ENCODE assay signal across 22 mouse cellular contexts in the genomic region with DNA sequence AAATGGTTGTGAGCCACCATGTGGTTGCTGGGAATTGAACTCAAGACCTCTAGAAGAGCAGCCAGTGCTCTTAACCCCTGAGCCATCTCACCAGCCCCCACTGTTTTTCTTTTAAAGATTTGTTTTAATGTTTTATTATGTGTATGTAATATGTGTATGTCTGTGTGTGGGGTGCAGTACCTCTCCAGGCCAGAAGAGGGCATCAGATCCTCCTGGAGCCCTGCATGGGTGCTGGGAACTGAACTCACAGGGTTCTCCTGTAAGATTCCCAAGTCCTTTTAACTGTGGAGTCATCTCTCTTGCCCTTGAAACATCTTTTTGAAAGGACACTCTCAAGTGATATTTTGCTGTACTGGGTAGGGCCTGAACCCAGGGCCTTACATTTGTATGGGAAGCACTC. TPM values are rescaled to one million over a fixed set of nuclear protein-coding genes. Genes with fewer than 3 reads are reported as not detected.
DNase-seq lines count a peak whose midpoint lies in the region; ATAC-seq and TF ChIP-seq lines count a peak whose summit lies in the region.
"Had no signal": no experiment of that assay in that cellular context is flagged by ENCODE, and none has a peak within 500 bp of the region (broad histone marks: within the 10 kb centered on the region; RNA-seq: fewer than 3 reads in every experiment).

No protein-coding gene starts in this region.

- H3K27ac ChIP-seq in heart, embryonic 13.5 days (replicated peaks), result peak overlapping the region; percentile 75; the same call in 1 of the 2 replicates
- no peak overlapping the region for H3K27ac ChIP-seq in lung, embryonic 14.5 days (ENCODE audit: low read depth)
- no peak overlapping the region for H3K27ac ChIP-seq in stomach, postnatal 0 days (replicated peaks)
- H3K27ac ChIP-seq: hindbrain, embryonic 15.5 days; limb, embryonic 15.5 days; midbrain, embryonic 15.5 days had no signal

- no peaks in the 10 kb centered on the region for H3K36me3 ChIP-seq in heart, embryonic 13.5 days
- H3K36me3 ChIP-seq in lung, embryonic 14.5 days (ENCODE audit: insufficient read depth), result no peaks in the 10 kb centered on the region
- H3K36me3 ChIP-seq in stomach, postnatal 0 days (ENCODE audit: control insufficient read depth, insufficient read depth, low read length), result no peaks in the 10 kb centered on the region
- H3K36me3 ChIP-seq: G1E; heart, embryonic 10.5 days; hindbrain, embryonic 15.5 days; limb, embryonic 15.5 days; lung, embryonic 15.5 days; midbrain, embryonic 15.5 days had no signal

- peaks cover 4% of the 10 kb centered on the region; the same call in 1 of the 2 replicates for H3K9me3 ChIP-seq in heart, embryonic 13.5 days
- H3K9me3 ChIP-seq in lung, embryonic 14.5 days (ENCODE audit: low read depth, low read length), result no peaks in the 10 kb centered on the region
- H3K9me3 ChIP-seq in stomach, postnatal 0 days (ENCODE audit: control insufficient read depth, low read length), result no peaks in the 10 kb centered on the region
- H3K9me3 ChIP-seq: G1E; heart, embryonic 10.5 days; hindbrain, embryonic 15.5 days; limb, embryonic 15.5 days; midbrain, embryonic 15.5 days had no signal

- peak; percentile 40; the same call in 1 of the 2 replicates for TF ChIP-seq CTCF in lung, embryonic 14.5 days (IDR thresholded peaks at IDR 0.05; ENCODE audit: low read depth)
- TF ChIP-seq CTCF in stomach, postnatal 0 days (IDR thresholded peaks at IDR 0.05; ENCODE audit: low read depth), result peak; percentile 43

- intact Hi-C loops in heart, postnatal 25 days (cut with DNase I), result no loop called here

- H3K4me1 ChIP-seq in heart, embryonic 13.5 days, result peaks cover 28% of the 10 kb centered on the region
- peaks cover 5% of the 10 kb centered on the region; the same call in 1 of the 2 replicates for H3K4me1 ChIP-seq in lung, embryonic 14.5 days (ENCODE audit: insufficient read depth)
- H3K4me1 ChIP-seq in stomach, postnatal 0 days (replicated peaks; ENCODE audit: control insufficient read depth, insufficient read depth), result no peaks in the 10 kb centered on the region

- no peak for DNase-seq in heart, postnatal 25 days (ENCODE audit: low spot score)
- no peak for DNase-seq in lung, embryonic 14.5 days
- no peak for DNase-seq in lung, postnatal 25 days (ENCODE audit: low spot score)
- peak; percentile 70 for DNase-seq in ES-CJ7 (ENCODE audit: low read depth, low spot score)
- no peak for DNase-seq in stomach, postnatal 0 days (ENCODE audit: low spot score)
- DNase-seq in adrenal gland, adult 18-20 months (ENCODE audit: low spot score in 2 of 2), result no peak
- DNase-seq: adrenal gland, postnatal 14 days; cerebellum, adult 8-10 months; gastrocnemius, postnatal 25 days; heart, postnatal 14 days; kidney, adult 2 months; kidney, postnatal 36 days; right cerebral cortex, adult 18-20 months; thymus, postnatal 14 days had no signal

- TF ChIP-seq EP300 in stomach, postnatal 0 days (optimal IDR thresholded peaks at IDR 0.05), result no peak

- H3K4me2 ChIP-seq in heart, embryonic 13.5 days, result no peak overlapping the region
- H3K4me2 ChIP-seq in lung, embryonic 14.5 days, result no peak overlapping the region
- no peak overlapping the region for H3K4me2 ChIP-seq in stomach, postnatal 0 days (replicated peaks; ENCODE audit: low read depth)
- H3K4me2 ChIP-seq: hindbrain, embryonic 15.5 days; limb, embryonic 15.5 days; lung, embryonic 15.5 days; midbrain, embryonic 15.5 days had no signal

- H3K27me3 ChIP-seq in heart, embryonic 13.5 days (replicated peaks), result no peaks in the 10 kb centered on the region
- H3K27me3 ChIP-seq in lung, embryonic 14.5 days (ENCODE audit: insufficient read depth, low read length), result no peaks in the 10 kb centered on the region
- H3K27me3 ChIP-seq in stomach, postnatal 0 days (ENCODE audit: control insufficient read depth, insufficient read depth, low read length), result no peaks in the 10 kb centered on the region
- H3K27me3 ChIP-seq: hindbrain, embryonic 15.5 days; limb, embryonic 15.5 days had no signal

- ATAC-seq in heart, embryonic 13.5 days (ENCODE audit: extremely low read depth, insufficient number of reproducible peaks, low FRiP score, low TSS enrichment), result no peak
- ATAC-seq in lung, embryonic 14.5 days (ENCODE audit: insufficient read depth), result no peak
- no peak for ATAC-seq in stomach, postnatal 0 days (ENCODE audit: low FRiP score, low TSS enrichment)
- ATAC-seq: midbrain, embryonic 15.5 days had no signal

- no peak overlapping the region for H3K4me3 ChIP-seq in heart, embryonic 13.5 days
- H3K4me3 ChIP-seq in lung, embryonic 14.5 days (ENCODE audit: low read depth, low read length), result no peak overlapping the region
- H3K4me3 ChIP-seq in stomach, postnatal 0 days (ENCODE audit: low read depth, low read length), result no peak overlapping the region
- H3K4me3 ChIP-seq: heart, embryonic 10.5 days; hindbrain, embryonic 15.5 days; limb, embryonic 15.5 days; lung, embryonic 15.5 days; midbrain, embryonic 15.5 days had no signal

- H3K9ac ChIP-seq in heart, embryonic 13.5 days, result no peak overlapping the region
- no peak overlapping the region for H3K9ac ChIP-seq in lung, embryonic 14.5 days
- no peak overlapping the region for H3K9ac ChIP-seq in stomach, postnatal 0 days (ENCODE audit: low read length)
- H3K9ac ChIP-seq: hindbrain, embryonic 15.5 days; limb, embryonic 15.5 days; lung, embryonic 15.5 days; midbrain, embryonic 15.5 days had no signal

RNA-seq across cellular contexts. Expression of gene Etv4, which starts 34.7 kb away (rescaled TPM):
- polyA plus RNA-seq in heart, embryonic 13.5 days (2015; fragmentation: Nextera tagmentation; extraction: Ambion mirVana), result 8.2 and 9.5 TPM in 2 replicates
- under 1 TPM; 0.26 to 0.53 TPM for total RNA-seq in heart, postnatal 25 days (2021)
- 14.6 and 14.8 TPM in 2 replicates for polyA plus RNA-seq in lung, embryonic 14.5 days (2014; fragmentation: Nextera tagmentation; extraction: Ambion mirVana)
- 1.8 and 2.0 TPM in 2 replicates for polyA plus RNA-seq in stomach, postnatal 0 days (2015; fragmentation: Nextera tagmentation; extraction: Ambion mirVana)
- 1 to 10 TPM in 1 of 2 experiments, under 1 TPM in 1; 0.77 to 2.0 TPM for total RNA-seq in adrenal gland, adult 18-20 months (2021)
- total RNA-seq: megakaryocyte, adult 5-6 weeks had no signal
